Mouse (Mus musculus) left cerebral cortex, adult 11 months (tissue): Measurements from ENCODE around the gene Soat2.

Experiments used
- DNase-seq: peaks from one replicate; pipeline ENCODE4 v3.0.0; 2022; ENCODE audit warnings: low spot score

The Soat2 gene

DNA sequence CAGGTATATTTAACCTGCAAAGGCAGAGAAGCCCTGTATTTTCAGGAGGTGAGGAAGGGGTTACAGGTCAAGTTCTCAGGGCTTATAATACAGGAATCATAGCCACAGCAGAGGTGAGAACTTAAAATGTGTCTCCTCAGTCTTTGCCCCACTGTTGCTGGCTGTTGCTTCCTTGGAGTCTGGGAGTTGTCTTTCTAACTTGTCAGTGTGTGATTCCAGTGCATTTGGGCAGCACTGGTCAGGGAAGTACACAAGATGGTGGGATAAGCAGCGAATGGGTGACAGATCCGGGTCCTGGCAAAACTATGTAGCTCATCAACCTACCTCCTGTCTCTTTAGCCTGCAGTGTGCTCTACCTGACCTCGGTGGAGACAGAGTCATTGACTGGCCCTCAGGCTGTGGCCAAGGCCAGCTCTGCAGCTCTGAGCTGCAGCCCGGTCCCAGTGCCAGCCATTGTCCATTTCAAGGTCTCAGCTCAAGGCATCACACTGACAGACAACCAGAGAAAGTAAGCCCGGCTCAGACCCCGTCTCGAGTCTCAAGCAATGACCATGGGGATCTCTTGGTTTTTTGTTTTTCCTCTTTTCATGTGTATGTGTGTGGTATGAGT is 35.6 kb upstream of the Soat2 start:
- DNase-seq = no peak

DNA sequence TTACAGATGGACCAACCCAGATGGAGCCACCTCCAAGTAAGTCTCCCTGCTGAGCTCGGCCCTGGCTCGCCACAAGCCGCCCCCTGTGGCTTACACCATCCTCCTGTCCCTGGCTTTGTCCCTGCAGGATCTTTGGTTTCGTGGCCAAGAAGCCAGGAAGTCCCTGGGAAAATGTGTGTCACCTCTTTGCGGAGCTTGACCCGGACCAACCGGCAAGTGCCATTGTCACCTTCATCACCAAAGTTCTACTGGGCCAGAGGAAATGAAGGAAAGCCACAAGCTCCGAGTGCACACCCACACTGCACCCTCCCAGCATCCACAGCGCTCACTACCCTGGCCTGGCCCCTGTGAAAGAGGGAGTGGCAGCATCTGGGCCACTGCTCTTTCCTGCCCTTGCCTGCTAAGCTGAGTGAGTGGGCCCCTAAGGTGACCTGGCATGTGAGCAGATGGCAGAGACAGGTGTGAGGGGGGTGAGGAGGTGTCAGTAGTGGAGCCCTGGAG is 34.5 kb upstream of the Soat2 start:
- DNase-seq = no peak

DNA sequence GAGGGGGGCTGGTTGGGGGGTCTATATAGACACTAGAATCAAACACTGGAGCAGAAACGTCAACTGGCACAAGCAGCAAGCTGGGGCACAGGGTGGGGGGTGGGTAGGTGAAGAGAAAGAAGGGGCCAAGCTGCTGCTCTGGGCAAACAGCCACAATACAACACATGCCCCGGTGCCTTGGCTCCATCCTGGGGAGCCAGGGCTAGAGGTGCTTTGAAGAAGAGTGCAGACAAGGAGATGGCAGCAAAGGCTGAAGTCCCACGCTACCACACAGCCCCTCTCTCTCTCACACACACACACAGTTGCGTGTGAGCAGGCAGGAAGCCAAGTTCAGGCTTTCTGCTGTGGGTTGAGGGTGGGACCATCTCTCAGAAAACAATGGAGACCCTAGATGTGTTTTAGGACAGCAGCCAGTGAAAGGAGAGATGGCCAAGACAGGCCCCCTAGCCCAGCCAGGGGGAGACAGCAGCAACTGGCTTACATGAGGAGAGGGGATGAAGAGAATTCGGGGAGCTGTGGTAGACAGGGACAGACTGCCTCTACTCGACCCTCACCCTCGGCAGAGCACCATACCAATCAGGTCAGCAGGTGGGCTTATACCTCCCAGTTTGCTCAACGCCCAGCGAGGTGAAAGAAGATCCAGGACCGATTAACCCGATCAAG is 33.4 kb upstream of the Soat2 start:
- DNase-seq = no peak

DNA sequence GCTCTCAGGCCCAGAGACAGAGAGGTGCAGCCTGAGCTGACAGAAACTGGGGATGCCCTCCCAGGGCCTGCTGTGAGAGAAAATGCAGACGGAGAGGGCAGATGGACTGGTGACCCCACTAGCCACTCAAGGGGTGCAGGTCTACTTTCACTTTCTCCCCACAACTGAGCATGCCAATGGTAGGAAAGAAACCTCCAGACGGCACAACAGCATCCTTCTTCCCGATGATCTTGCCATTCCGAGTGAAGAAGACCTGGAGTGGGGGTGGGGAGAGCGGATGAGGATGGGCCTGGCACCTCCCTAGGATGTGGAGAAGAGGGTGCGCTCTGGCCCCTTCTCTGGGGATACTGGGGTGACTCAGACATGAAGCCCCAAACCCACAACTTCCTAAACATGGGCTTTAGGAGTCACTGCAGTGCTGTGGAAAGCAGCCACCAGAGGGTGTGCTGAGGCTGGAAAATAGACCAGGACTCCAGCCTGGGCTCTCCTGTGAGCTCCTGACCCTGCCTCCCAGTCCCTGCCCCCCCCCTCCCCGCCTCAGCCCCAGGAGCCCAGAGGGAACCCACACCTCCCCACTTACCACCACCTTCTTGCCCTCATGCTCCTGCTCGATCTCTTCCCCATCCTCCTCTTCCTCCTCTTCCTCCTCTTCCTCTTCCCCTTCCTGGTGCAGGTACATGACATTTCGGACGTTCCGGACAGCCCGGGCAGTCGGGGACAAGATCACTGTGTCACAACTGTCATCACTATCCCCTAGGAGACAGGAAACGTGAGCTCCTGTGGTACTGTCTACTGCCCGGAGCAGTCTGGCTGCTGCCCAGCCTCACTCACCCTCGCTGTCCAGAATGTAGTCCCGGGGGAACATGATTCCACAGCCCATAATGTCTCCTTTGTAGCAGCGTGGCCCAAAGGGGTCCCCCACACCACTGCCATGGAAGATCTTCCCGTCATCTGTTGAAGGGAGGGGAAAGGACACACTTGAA is 32.6 kb upstream of the Soat2 start:
- no peak for DNase-seq

DNA sequence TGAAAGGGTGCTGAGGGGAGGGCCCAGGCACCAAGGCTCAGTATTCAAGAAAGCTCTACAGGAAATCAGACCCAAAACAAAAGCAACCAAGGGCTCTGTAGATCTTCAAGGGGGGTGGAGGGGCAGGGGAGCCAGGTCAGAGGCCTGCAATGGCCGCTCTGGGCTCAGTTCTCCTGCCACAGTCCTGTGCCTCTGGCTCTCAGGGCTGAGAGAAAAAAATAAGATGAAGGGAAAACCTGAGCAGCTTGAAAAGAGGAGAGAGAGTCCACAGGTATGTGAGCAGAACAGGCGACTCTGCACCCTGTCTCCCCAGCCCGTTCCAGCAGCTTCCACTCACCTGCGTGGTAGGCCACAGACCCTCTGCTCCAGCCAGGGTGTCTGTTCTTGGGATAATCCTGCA is 31.7 kb upstream of the Soat2 start:
- DNase-seq = no peak

DNA sequence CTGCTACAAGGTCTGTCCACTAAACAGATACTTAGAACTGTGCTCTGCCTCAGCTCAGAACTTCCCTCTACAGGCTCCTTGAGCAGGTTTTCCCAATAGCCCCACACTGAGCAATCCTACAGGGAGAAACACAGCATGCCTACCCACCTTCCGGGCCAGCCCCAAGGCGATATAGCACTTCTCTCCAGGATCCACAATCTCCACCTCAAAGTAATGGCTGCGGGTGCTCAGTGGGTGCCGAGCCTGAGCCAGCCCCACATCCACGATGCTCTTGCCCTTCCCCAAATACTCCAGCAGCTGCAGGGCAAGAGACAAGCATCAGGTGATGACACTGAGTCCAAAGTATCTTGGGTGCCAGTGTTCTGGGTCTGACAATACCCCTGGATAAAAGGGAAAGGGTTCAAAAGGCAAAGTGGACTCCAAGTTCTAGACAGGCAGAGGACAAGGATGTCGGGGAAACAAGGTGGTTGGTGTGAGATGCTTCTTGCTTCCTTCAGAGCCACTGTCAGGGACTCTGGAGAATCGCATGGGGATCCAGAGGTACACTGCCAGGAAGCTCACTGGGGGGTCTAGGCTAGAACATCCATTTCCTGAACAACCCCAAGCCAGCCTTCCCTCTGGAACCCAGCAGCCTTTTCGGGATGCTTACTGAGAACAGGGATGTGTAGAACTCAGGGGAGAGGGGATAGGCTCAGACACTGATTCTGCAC is 31.1 kb upstream of the Soat2 start:
- DNase-seq = no peak

DNA sequence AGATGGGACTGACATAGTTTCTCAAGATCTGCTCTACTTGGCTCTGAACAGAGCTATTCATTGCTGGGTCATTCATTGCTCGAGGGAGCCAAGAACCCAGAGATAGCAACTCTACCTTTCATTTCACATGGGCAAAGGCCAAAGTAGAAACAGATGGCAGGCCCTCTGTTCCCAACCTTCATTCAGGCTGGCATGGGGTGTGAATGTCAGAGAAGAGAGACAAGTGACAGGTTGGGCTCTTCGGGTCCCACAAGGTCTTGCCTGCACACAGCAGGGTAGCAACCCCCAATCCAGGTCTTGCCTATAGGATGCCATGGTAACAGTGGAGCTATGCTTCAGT is 30.5 kb upstream of the Soat2 start:
- no peak for DNase-seq

DNA sequence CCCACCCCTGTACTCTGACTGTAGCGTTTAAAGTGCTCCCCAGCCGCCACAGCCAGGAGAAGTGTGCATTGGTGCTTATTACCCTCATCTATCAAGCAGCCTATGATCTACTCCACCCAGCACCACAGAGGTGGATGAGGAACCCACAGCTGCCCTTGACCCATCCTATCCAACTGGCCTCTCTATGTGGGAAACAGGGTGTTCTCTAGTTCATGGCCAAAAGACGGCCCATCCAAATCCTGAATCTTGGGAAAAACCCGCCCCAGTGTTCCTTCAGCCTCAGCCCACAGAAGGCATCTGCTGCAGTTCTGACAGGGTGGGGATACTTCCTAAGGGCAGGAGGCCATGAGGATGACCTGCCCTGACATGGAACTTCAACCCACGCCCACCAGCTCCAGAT is 29.8 kb upstream of the Soat2 start:
- no peak for DNase-seq

DNA sequence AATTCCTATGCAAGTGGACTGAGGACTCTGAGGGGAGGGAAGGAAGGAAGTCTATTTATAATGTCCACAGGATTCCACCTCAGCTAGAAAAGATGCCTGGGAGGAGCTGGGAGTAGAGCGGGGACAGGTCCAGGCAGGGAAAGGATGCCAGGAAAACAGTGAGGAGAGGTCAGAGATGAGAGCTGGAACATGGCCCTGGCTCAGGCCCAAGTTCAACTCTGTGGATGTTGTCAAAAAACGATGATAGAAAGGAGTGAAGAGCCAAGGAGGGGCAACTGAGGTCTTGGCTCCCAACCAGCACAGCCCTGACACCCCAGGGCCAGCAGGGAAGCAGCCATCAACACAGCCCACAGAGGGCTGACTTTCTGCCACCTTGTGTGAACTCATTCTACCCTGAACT is 24.0 kb upstream of the Soat2 start:
- no peak for DNase-seq

DNA sequence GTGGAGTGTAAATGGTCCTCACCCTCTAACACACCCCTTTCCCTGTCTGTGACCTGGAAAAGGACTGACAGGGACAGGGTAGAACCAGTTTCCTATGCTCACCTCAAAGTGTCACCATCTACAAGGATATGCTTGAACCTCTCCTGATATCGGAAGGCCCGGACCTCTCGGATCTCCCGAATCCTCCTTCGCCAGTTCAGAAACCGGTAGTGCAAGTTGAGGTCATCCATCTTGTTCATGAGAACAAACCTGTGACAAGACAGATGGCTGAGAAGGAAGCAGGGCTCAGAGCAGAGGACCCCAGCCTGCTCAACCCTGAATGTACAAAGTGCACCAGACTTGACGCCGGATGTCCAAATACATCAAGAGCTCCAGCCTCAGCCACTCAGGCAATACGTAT is 17.0 kb upstream of the Soat2 start:
- no peak for DNase-seq

DNA sequence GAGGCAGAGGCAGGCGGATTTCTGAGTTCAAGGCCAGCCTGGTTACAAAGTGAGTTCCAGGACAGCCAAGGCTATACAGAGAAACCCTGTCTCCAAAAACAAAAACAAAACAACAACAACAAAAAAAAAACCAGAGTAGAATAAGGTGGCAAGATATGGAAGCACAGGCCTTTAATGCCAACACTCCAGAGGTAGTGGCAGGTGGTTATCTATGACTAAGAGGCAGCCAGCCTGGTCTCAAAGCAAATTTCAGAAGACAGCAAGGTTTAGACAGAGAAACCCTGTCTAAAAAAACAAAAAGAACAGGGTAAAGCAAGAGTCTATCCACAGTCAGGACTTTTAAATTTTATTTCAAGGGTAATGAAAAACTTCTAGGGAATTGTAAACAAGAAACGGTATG is 15.6 kb upstream of the Soat2 start:
- no peak for DNase-seq

DNA sequence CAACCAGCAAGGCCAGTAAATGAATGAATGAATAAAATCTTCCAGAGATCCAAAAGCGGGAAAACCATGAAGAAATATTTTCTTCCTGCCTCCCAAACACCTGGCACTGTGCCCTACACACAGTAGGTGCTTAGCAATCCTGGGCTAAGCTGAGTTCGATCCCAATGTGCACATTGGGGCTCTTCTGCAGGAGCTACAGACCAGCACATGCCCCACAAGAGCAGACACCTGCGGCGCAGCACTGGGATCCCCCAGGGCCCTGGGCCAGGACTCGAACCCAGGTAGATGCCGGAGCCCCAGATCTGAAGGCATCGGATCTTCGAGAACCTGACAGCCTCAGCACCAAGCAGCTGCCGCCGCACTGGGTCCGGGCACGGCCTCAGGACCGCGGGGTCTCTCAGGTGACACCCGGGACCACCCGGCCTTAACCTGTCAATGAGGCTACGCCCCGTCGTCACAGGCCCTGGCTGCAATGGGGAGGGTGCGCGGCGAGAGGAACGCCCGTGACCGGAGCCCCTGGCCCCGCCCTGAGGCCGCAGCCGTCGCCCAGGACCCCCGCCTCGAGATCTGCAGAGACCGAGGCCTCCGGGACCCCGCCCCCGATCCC is 14.7 kb upstream of the Soat2 start:
- DNase-seq = no peak

DNA sequence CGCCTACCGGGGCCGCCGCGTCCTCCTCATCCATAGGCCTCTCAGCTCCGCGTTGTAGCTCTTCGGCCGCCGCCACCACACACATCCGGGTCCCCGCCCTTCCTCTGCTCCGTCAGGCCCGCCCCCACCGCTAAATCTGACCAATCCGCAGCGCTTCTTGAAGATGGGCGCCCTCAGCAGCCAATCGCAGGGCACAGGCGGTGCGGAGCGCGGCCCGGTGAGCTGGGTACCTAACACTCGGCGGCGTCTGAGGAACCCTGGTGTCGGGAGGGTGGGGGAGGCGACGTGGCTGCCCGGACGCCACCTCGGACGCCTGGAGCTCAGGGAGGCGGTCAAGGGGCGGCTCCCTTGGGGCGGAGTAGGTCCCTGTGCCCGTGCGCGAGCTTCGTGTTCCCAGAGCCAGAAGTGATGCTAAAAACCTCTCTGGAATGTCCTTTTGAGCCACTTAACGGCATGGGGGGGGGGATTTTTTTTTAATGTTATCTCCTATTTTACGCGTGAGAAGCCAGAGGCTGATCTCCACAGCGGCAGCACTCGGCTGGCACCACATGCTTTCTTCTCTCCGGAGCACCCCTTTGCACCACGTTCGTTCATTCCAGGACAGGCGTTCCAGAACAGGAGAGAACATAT is 14.1 kb upstream of the Soat2 start, which contains the start of gene Spryd3:
TSS of gene Spryd3 (minus strand) at position 106 of the 630 bp plus-strand sequence.
- peak; percentile 93 for DNase-seq

DNA sequence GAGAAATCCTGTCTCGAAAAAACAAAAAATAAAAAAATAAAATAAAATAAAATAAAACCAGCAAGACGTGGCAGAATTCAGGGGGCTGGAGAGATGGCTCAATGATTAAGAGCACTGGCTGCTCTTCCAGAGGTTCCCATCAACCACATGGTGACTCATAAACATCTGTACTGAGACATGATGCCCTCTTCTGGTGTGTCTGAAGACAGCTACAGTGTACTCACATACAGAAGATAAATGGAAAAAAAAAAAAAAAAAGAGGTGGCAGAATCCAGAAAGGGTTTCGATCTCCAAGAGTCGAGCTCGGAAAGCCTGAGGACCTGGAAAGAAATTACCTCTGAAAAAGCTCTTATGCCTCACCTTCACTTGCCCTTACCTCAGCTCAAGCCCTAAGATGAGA is 9.2 kb upstream of the Soat2 start:
- DNase-seq = no peak

DNA sequence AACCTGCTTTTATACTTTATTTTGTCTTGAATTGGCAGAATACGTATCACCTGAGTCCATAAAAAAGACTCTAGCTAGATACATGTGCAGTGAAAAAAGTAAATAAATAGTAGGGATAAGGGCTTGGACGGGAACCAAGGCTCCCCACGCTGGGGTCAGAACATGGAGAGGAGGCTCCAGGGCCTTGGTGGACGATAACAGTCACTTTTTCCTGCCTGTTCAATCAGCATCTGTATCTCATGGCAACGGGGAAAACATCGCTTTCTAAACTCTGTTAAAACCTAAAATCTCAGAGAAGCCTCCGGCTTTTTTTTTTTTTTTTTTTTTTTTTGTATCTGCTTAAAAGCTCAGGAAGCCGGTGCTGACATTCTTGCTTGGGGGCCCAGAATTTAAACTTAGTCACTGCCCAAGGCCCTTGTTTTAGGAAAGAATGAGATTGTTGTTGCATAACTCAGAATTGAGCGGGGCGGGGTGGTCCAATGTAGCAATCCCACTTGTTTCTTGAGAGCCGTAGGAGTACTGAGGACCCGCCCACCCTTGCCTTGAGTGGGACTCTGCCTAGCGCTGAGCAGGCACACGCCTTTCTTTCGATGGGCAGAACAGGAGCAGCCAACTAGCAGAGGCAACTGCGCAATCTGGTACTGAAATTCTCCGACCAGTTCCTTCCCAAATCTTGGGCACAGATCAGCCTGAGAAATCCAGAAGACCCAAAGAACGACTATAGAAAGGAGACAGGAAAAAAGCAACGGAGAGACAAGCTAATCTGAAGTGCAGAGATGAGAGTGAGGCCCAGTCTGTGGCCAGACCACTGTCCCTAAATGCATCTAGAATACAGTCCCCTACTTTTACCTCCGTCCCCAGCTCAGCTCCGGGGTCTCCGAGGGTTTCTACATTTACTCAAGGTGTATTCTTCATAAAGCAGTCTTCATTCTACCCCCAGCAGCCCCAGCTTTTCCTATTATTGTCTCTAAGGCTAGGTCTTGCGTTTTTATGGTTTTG is 7.1 kb upstream of the Soat2 start:
- no peak for DNase-seq

DNA sequence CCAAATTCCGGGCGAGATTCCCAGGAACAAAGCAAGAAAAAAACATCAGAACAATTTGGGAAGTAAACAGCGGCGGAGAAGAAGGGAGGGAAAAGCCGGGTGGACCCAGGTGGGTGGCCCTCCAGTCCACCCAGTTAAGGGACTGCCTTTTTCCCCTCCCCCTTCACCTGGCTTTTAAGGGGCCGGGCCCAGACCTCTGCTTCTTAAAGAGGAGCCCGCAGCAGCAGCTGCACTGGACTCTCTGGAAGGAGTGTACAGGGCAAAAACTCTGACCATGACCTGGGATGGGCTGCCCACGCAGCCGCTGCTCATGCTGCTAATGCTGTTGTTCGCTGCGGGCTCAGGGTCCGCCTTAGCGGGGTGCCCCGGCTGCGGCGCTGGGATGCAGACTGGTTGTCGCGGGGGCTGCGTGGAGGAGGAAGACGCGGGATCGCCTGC is 6.0 kb upstream of the Soat2 start, which contains the start of gene Igfbp6:
TSS of gene Igfbp6 (plus strand) at position 89 of the 438 bp plus-strand sequence.
- no peak for DNase-seq

DNA sequence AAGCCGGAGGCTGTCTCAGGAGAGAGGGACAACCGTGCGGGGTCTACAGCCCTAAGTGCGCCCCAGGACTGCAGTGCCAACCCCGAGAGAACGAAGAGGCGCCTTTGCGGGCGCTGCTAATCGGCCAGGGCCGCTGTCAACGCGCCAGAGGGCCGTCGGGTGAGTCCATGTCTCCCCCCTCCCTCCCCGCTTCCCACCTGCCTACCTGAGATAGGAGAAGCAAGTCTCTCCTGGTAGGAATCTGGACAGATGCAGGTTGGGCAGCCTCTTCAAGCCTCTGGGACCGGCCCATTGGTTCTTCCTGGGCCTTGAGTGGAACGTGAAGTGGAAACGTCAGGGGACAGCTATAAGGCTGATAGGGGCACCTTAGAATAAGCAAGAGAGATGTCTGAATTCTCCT is 5.6 kb upstream of the Soat2 start:
- DNase-seq = no peak

DNA sequence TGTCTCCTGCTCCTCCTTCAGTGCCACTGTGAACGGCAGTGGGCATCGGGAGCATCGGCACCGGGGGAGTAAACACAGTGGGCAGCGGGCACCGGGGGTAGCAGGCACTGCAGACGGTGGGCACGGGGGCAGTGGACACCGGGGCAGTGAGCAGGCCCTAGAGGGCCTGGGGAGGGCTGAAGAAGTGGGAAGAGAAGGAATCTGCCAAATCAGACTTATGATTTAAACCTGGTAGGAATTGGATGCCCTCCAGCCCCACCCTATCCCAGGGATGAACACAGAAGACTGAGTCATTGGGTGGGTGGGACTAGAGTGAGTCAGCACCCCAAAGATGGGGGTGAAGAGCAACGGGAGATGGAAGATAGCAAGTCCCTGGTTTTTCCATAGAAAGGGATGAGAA is 5.0 kb upstream of the Soat2 start:
- peak; percentile 56 for DNase-seq

DNA sequence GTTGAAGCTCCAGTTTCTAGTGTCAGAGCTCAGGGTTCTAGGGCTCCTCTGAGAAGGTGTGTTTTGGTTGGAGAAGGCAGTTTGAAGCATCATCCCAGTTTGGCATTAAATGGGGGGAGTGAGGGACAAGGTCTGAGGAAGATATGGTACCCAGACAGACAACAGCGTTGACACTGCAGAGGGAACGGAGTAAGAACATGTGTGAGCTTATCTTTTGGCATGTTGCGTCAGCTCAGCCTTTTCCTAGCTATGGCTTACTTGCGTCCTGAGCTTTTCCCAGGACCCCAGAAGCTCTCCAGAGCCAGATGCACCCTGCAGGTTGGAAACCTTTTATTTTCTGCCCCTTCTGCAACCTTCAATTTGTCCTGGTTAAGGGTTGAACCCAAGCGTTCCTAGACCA is 4.2 kb upstream of the Soat2 start:
- no peak for DNase-seq

DNA sequence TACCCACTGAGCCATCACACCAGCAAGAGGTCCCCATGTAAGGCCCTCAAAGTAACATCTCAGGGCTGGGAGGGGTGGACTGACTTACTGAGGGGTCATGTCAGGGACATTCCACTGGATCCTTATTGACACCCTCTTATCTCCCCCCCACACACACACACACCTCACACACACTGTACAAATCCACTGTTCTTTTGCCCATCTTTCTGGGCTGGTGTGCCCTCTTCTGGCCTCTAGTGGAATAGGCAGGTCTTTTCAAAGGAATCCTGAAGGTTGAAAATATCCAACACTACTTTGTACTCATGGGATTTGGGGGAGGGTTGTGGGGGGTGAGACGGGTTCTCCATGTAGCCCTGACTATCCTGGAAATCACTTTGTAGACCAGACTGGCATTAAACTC is 3.4 kb upstream of the Soat2 start:
- no peak for DNase-seq
